ENCODE assay signal across 9 mouse cellular contexts in the genomic region with DNA sequence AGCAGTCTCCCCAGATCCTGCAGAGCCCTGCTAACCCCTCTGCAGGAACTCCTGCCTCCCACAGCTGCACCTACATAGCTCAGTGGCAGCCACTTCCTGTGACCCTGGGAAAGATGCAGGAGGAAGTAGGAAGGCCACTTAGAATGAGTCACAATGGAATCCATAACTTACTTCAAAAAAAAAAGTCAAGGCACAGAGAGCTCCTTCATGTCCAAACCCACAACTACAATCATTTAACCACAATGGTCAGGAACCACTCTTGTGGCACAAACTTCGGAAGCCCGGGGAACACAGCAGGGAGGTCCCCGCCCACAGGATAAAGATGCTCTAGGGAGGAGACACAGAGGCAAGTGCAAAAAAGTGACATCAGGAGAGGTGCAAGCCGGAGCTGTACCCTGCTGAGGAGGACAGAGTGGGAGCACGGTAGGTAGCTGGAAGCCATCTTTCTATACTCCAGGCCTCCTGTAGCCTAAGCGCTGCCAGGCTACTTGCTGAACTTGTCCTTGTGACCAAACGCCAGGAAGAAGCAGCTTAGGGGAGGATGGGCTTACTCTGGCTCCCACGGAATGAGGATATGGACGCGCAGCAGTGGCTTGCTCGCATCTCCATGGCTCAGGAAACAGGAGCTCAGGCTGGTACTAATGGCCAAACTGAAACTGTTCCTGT. TPM values are rescaled to one million over a fixed set of nuclear protein-coding genes. Genes with fewer than 3 reads are reported as not detected.
DNase-seq lines count a peak whose midpoint lies in the region; ATAC-seq lines count a peak whose summit lies in the region.
"Had no signal": no experiment of that assay in that cellular context is flagged by ENCODE, and none has a peak within 500 bp of the region (broad histone marks: within the 10 kb centered on the region; RNA-seq: fewer than 3 reads in every experiment).

No protein-coding gene starts in this region.

- 55% methylated on average over 11 of the region's 11 CpGs for WGBS in kidney, embryonic 15.5 days
- WGBS in neural tube, embryonic 15.5 days: 67% methylated on average over 11 of the region's 11 CpGs

- no peaks in the 10 kb centered on the region for H3K27me3 ChIP-seq in kidney, embryonic 15.5 days
- no peaks in the 10 kb centered on the region for H3K27me3 ChIP-seq in neural tube, embryonic 15.5 days (replicated peaks)

- no peak overlapping the region for H3K9ac ChIP-seq in kidney, embryonic 15.5 days
- H3K9ac ChIP-seq in neural tube, embryonic 15.5 days (replicated peaks): no peak overlapping the region

- peak overlapping the region; percentile 72 for H3K27ac ChIP-seq in kidney, embryonic 15.5 days
- H3K27ac ChIP-seq in neural tube, embryonic 15.5 days (replicated peaks): 0 out of 2 replicates have a peak overlapping the region, but pooled peaks have one; percentile 11

- no peak for ATAC-seq in kidney, embryonic 15.5 days (replicated peaks; ENCODE audit: low FRiP score)
- ATAC-seq in neural tube, embryonic 15.5 days (ENCODE audit: low FRiP score): no peak

- H3K36me3 ChIP-seq in kidney, embryonic 15.5 days: no peaks in the 10 kb centered on the region
- H3K36me3 ChIP-seq in neural tube, embryonic 15.5 days: no peaks in the 10 kb centered on the region

- H3K9me3 ChIP-seq in kidney, embryonic 15.5 days (replicated peaks): no peaks in the 10 kb centered on the region
- no peaks in the 10 kb centered on the region for H3K9me3 ChIP-seq in neural tube, embryonic 15.5 days (replicated peaks)
- H3K9me3 ChIP-seq: megakaryocyte, embryonic 14.5 days had no signal

- H3K4me1 ChIP-seq in kidney, embryonic 15.5 days: peaks cover 71% of the 10 kb centered on the region
- peaks cover 72% of the 10 kb centered on the region for H3K4me1 ChIP-seq in neural tube, embryonic 15.5 days

- H3K4me2 ChIP-seq in kidney, embryonic 15.5 days: no peak overlapping the region
- H3K4me2 ChIP-seq in neural tube, embryonic 15.5 days: no peak overlapping the region

- DNase-seq in kidney, adult 8-10 months: no peak
- peak; percentile 78 for DNase-seq in Muller cell, postnatal 12 days (ENCODE audit: inconsistent ontology term)
- peak; percentile 45 for DNase-seq in cerebellum, adult 9-11 months
- no peak for DNase-seq in gastrocnemius, postnatal 25 days
- no peak for DNase-seq in layer of hippocampus, adult 11-12 months (ENCODE audit: low spot score)
- DNase-seq: layer of hippocampus, postnatal 36 days had no signal

- no peak overlapping the region for H3K4me3 ChIP-seq in kidney, embryonic 15.5 days (replicated peaks)
- H3K4me3 ChIP-seq in neural tube, embryonic 15.5 days (replicated peaks): no peak overlapping the region

RNA-seq across cellular contexts. Expression of a gene that starts 8.7 kb away (rescaled TPM):
- 16.9 and 17.4 TPM in 2 replicates for polyA plus RNA-seq in kidney, embryonic 15.5 days (2015; fragmentation: Nextera tagmentation; extraction: Ambion mirVana)
- 16.3 and 16.8 TPM in 2 replicates for polyA plus RNA-seq in neural tube, embryonic 15.5 days (2015; fragmentation: Nextera tagmentation; extraction: Ambion mirVana)
- 1 to 10 TPM; 5.5 to 8.2 TPM for total RNA-seq in gastrocnemius, postnatal 25 days (2021)

Comparison
In these comparisons a context has a peak if more than half of its experiments do, and no peak if none do; other contexts are left out.
1. DNase-seq: peak in Muller cell, postnatal 12 days (single experiment) and cerebellum, adult 9-11 months (single experiment); none in kidney, adult 8-10 months (0 of 2), gastrocnemius, postnatal 25 days (single experiment) and layer of hippocampus, adult 11-12 months (single experiment).